Mouse (Mus musculus): ENCODE results near the gene Tcp11. TPM values are rescaled to one million over a fixed set of nuclear protein-coding genes. Genes with fewer than 3 reads are reported as not detected.

The Tcp11 gene
- total and polyA plus RNA-seq, 2 experiments from 2014 or later: 2.9 to 7.2 TPM

- no peak overlapping the region for H3K9ac ChIP-seq
- TF ChIP-seq CTCF (IDR thresholded peaks at IDR 0.05; ENCODE audit: low read depth): no peak
- H3K27ac ChIP-seq (ENCODE audit: low read depth, low read length): no peak overlapping the region
- H3K4me1 ChIP-seq (ENCODE audit: insufficient read depth): no peaks in the 10 kb centered on the region
- no peak overlapping the region for H3K4me2 ChIP-seq (ENCODE audit: low read depth)
- H3K4me3 ChIP-seq (ENCODE audit: low read depth, low read length): no peak overlapping the region
- no peak for DNase-seq
- 87% methylated on average over 7 of the region's 7 CpGs for WGBS
- no peak for ATAC-seq
- peaks cover 31% of the 10 kb centered on the region for H3K36me3 ChIP-seq (ENCODE audit: insufficient read depth)
- no peaks in the 10 kb centered on the region for H3K9me3 ChIP-seq (ENCODE audit: low read length)
- no peaks in the 10 kb centered on the region for H3K27me3 ChIP-seq (ENCODE audit: insufficient read depth, low read length)
These were observed 17.7 kb downstream of the Tcp11 start for GRCm38 (mm10) chr17:28062710-28063109.

- H3K9ac ChIP-seq: no peak overlapping the region
- H3K4me1 ChIP-seq (ENCODE audit: insufficient read depth): no peaks in the 10 kb centered on the region
- no peak overlapping the region for H3K4me2 ChIP-seq (ENCODE audit: low read depth)
- WGBS: 43% methylated on average over 7 of the region's 7 CpGs
- H3K36me3 ChIP-seq (ENCODE audit: insufficient read depth): peaks cover 38% of the 10 kb centered on the region
- H3K27me3 ChIP-seq (ENCODE audit: insufficient read depth, low read length): no peaks in the 10 kb centered on the region
- DNase-seq (peak; percentile 54), ATAC-seq (peak; percentile 77)
- no peak overlapping the region for H3K4me3 ChIP-seq (ENCODE audit: low read depth, low read length)
- TF ChIP-seq CTCF (IDR thresholded peaks at IDR 0.05; ENCODE audit: low read depth): peak; percentile 83
- no peaks in the 10 kb centered on the region for H3K9me3 ChIP-seq (ENCODE audit: low read length)
- H3K27ac ChIP-seq (ENCODE audit: low read depth, low read length): no peak overlapping the region; the same call in 1 of the 2 replicates
These were observed 19.0 kb downstream of the Tcp11 start for GRCm38 (mm10) chr17:28061472-28061871.

- no peak overlapping the region for H3K4me2 ChIP-seq (ENCODE audit: low read depth)
- 93% methylated on average over 11 of the region's 11 CpGs for WGBS
- H3K36me3 ChIP-seq (ENCODE audit: insufficient read depth): peaks cover 43% of the 10 kb centered on the region
- H3K4me1 ChIP-seq (ENCODE audit: insufficient read depth): no peaks in the 10 kb centered on the region
- no peaks in the 10 kb centered on the region for H3K27me3 ChIP-seq (ENCODE audit: insufficient read depth, low read length)
- TF ChIP-seq CTCF (IDR thresholded peaks at IDR 0.05; ENCODE audit: low read depth): no peak
- no peak for ATAC-seq
- H3K9ac ChIP-seq: no peak overlapping the region
- no peaks in the 10 kb centered on the region for H3K9me3 ChIP-seq (ENCODE audit: low read length)
- no peak overlapping the region for H3K27ac ChIP-seq (ENCODE audit: low read depth, low read length)
- no peak for DNase-seq
- no peak overlapping the region for H3K4me3 ChIP-seq (ENCODE audit: low read depth, low read length)
These were observed 19.8 kb downstream of the Tcp11 start for GRCm38 (mm10) chr17:28060681-28061080.

- no peaks in the 10 kb centered on the region for H3K27me3 ChIP-seq (ENCODE audit: insufficient read depth, low read length)
- H3K4me1 ChIP-seq (ENCODE audit: insufficient read depth): no peaks in the 10 kb centered on the region
- no peak overlapping the region for H3K9ac ChIP-seq
- TF ChIP-seq CTCF (IDR thresholded peaks at IDR 0.05; ENCODE audit: low read depth): no peak
- peaks cover 55% of the 10 kb centered on the region for H3K36me3 ChIP-seq (ENCODE audit: insufficient read depth)
- H3K4me2 ChIP-seq (ENCODE audit: low read depth): no peak overlapping the region
- H3K27ac ChIP-seq (ENCODE audit: low read depth, low read length): no peak overlapping the region
- DNase-seq (no peak), ATAC-seq (no peak)
- 90% methylated on average over 13 of the region's 13 CpGs for WGBS
- H3K4me3 ChIP-seq (ENCODE audit: low read depth, low read length): no peak overlapping the region
- H3K9me3 ChIP-seq (ENCODE audit: low read length): no peaks in the 10 kb centered on the region
These were observed 22.1 kb downstream of the Tcp11 start for GRCm38 (mm10) chr17:28058346-28058745.

- Histone ChIP-seq H3K9me3 (ENCODE audit: low read length) (no peaks in the 10 kb centered on the region), H3K4me1 (ENCODE audit: insufficient read depth) (no peaks in the 10 kb centered on the region), H3K27me3 (ENCODE audit: insufficient read depth, low read length) (no peaks in the 10 kb centered on the region), H3K9ac (no peak overlapping the region), H3K27ac (ENCODE audit: low read depth, low read length) (no peak overlapping the region), H3K36me3 (ENCODE audit: insufficient read depth) (peaks cover 45% of the 10 kb centered on the region), H3K4me2 (ENCODE audit: low read depth) (no peak overlapping the region), H3K4me3 (ENCODE audit: low read depth, low read length) (no peak overlapping the region)
- no peak for DNase-seq
- no peak for TF ChIP-seq CTCF (IDR thresholded peaks at IDR 0.05; ENCODE audit: low read depth)
- no peak for ATAC-seq
- 83% methylated on average over 21 of the region's 21 CpGs for WGBS
These were observed 28.1 kb downstream of the Tcp11 start for GRCm38 (mm10) chr17:28052293-28052863.

- ATAC-seq (no peak), DNase-seq (no peak)
- H3K27me3 ChIP-seq (ENCODE audit: insufficient read depth, low read length): no peaks in the 10 kb centered on the region
- H3K4me3 ChIP-seq (ENCODE audit: low read depth, low read length): no peak overlapping the region
- H3K4me1 ChIP-seq (ENCODE audit: insufficient read depth): no peaks in the 10 kb centered on the region
- TF ChIP-seq CTCF (IDR thresholded peaks at IDR 0.05; ENCODE audit: low read depth): no peak
- no peak overlapping the region for H3K4me2 ChIP-seq (ENCODE audit: low read depth)
- no peaks in the 10 kb centered on the region for H3K9me3 ChIP-seq (ENCODE audit: low read length)
- H3K9ac ChIP-seq: no peak overlapping the region
- peaks cover 37% of the 10 kb centered on the region for H3K36me3 ChIP-seq (ENCODE audit: insufficient read depth)
- no peak overlapping the region for H3K27ac ChIP-seq (ENCODE audit: low read depth, low read length)
- WGBS: 85% methylated on average over 8 of the region's 8 CpGs
These were observed 30.2 kb downstream of the Tcp11 start for GRCm38 (mm10) chr17:28050210-28050609.

GRCm38 (mm10) chr17:28048425-28048824 lies 32.0 kb downstream of the Tcp11 start:
- Histone ChIP-seq H3K4me1 (ENCODE audit: insufficient read depth) (no peaks in the 10 kb centered on the region), H3K4me2 (ENCODE audit: low read depth) (no peak overlapping the region), H3K27me3 (ENCODE audit: insufficient read depth, low read length) (no peaks in the 10 kb centered on the region), H3K36me3 (ENCODE audit: insufficient read depth) (peaks cover 25% of the 10 kb centered on the region), H3K9me3 (ENCODE audit: low read length) (no peaks in the 10 kb centered on the region), H3K9ac (no peak overlapping the region), H3K4me3 (ENCODE audit: low read depth, low read length) (no peak overlapping the region), H3K27ac (ENCODE audit: low read depth, low read length) (no peak overlapping the region)
- 50% methylated on average over 4 of the region's 4 CpGs for WGBS
- TF ChIP-seq CTCF (IDR thresholded peaks at IDR 0.05; ENCODE audit: low read depth): peak; percentile 96
- peak; percentile 67 for DNase-seq
- ATAC-seq: peak; percentile 92
